Mouse (Mus musculus) T-helper 2 cell (primary cell): ENCODE data around the gene Slc4a4.

ENCODE experiments used
- in situ Hi-C: fragments of 300-600 bp; cut with MboI, MseI; formaldehyde crosslinking; loops from one replicate; pipeline ENCODE4 v1.15.1; 2025; ENCODE audit warnings: high pct_unique_total_duplicates

The Slc4a4 gene

DNA sequence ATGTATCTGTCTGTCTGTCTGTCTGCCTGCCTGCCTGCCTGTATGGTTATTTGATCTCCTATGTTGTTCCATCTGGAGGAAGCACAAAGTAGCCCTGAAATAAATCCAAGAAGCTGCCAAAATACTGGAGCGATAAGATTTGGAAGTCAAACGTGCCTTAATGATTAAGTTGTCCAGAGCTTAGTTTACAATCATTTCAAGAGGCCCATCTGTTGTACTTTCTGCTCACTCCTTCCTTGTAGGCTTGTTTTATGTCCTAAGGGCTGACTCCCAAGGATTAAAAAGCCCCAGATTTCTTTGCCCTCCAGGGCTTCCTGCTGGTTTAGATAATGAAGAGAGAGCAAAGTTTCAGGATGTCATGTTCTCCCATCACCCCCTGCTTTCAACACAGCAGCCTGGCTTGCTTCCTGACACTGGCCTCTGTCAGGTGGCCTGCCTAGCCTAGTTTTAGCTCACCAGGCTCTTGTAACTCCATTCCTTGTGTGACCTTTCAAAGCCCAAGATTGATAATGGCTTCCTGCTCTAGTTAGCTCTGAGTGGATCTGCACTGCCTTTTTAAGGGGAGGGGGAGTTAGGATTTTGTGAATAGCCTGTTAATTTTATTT is 262.9 kb downstream of the Slc4a4 start:
- in situ Hi-C loops = no loop called here

DNA sequence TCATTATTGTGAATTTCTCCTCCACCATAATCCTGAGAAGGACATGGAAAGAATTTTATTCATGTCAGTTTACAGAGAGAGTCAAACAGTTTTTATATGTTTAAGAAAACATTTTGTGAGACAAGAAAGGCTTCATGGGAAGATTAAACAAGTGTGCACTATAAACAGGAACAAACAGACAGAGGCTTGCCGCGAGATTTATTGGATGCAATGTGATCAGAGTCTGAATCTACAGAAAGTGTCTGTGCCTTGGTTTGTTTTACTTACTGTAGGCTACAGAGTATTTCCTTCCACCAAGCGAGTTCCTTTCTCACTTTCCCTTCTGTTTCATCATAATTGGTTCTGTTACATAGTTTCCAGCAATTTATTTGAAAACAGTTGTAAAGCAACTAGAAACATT is 264.5 kb downstream of the Slc4a4 start:
- in situ Hi-C loops = no loop called here

DNA sequence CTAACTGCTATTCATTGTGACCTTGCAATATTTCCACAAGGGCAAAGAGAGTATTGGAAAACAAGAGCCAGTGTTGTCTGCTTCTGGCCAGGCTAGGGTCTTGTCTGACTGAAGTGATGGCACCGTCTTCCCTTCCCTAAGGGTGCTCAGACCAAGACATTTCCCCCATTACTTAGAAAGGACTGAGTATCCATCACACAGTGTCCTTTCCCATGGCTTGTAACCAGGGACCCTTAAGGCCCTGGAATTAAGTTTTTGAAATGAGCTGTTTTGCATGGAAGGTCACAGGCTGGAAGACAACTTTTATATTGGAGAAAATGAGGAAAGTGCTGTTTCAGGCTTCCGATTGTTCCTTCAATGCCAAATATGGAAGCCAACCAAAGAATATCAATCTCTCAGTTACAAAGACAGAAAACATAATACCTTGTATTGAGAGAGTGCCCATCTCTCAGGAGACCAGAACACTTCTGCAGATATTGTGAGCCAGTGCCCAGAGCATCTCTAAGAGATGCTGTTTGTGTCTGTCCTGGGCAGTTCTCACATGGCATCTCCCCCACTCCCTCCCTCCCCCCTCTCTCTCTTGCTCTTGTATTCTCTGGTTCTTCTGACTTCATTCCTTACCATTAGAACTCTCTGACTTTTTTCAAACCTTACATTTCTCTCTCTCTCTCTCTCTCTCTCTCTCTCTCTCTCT is 284.6 kb downstream of the Slc4a4 start:
- in situ Hi-C loops = no loop called here

DNA sequence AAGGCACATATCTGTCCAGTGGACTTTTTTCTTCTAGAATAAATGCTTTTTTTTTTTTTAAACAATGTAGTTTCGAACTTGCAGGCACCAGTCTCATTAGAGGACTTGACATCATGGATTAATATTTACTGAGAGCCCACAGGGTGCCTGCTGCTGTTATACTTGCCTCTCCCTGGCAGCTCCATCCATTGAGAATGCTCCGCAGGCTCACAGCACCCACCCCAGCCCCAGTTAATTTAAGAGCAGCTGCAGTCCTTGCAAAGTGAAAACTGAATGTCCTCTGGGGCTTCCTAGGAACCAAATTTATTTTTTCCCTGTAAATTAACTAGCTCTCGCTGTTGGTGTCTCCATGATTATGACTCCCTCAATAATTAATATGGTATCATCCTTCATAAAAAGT is 303.4 kb downstream of the Slc4a4 start:
- in situ Hi-C loops = no loop called here

DNA sequence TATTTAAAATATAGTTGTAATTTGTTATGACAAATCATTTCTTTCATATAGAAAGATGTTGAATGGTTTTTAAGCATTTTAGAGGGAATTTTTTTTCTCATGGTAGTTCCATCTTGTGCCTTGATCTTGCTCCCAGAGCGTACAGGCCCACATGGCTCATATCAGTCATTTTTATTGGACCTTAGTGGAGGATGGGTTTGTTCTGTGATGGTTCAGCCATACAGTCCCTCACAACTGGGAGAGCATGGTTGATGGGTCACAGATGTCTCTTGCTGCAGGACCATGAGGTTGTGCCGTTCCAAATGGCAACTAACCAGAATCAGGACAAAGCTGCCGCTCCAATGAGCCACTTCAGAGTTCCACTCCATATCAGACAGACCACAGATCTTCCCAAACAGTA is 308.0 kb downstream of the Slc4a4 start:
- in situ Hi-C loops = no loop called here

DNA sequence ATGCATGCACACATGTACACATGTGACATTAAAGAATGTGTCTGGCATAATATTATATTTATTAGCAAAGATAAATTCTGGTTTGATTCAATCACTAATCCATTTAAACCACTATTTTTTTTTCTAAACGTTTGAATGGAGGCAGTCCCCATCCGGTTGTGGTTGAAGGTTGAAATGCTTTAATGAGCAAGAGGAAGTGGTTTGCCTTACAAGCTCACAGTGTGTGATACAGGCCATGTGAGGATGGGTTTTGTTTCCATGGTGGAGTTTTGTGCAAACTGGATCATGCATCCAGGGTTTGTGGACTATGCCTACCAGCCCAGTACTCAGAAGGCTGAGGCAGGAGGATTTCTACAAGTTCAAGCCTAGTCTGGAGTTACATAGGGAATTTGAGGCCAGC is 311.9 kb downstream of the Slc4a4 start:
- in situ Hi-C loops = no loop called here

DNA sequence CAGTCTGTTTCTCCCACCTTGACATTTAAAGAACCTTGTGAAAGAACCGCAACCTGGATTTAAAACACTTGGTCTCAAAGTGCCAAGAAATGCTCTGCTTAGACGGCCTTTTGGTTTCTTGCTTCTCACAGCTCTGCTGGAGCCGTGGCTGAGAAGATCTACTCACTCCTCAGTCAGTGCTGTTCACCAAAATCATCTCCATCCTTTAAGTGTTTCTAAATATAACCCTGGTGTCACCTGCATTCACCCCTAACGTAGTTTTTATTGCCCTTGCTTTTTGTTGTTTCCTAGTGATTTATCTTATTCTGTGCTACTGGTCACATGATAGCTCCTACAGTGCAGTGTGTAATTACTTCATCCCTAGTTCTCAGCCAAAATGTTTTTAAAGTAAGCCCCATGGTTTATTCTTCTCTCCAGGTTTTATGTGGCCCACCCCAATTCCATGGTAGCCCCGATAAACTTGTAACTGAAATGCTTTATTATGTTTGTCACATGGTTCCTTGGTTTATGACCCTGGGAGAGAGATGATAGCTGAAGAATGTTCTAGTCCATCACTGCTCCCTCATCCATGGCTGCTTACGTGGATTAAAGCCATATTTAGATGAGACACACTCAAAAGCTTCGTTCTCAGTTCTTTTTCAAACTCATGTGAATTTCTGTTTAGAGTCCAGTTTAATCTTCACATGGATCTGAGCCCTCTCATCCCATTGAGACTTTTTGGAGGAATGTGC is 323.5 kb downstream of the Slc4a4 start:
- in situ Hi-C loops = loop anchor here (10.0 kb wide), 1 partner anchor 1045 kb away; no protein-coding TSS in a partner anchor

DNA sequence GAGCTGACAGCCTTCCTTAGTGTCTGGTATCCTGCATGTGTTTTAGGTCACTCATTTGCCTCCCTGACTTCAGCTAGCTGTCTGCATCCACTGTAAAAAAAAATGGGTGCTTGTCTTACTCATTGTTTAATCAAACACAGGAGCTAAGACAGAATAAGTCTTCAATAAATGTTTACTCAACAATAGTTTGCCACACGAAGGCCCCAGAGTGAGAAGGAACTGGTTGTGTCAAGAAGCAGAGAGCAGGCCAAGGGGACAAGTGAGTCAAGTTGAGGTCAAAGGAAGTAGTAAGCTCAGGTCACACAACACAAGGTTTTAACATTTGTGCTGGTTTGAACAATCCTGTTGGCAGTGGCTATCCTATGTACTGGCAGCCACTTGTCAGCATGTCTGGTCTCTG is 324.4 kb downstream of the Slc4a4 start:
- in situ Hi-C loops = no loop called here

DNA sequence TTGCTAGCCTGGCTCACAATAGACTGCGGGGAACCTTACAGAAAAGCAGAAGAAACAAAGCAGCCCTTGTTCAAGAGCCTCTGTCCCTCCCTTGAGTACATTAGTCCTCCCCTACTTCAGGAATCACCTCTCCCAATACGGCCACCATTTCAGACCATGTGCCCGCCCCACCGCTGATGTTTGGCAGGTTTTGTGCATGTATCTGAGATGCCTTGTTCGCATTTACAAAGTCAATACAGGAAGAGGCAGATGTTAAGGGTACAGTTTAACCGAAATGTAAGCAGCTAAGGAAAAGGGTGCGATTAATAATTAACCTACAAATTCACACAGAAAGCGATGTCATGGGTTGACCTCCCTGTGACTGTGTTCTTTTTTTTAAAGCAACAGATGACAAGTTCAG is 331.6 kb downstream of the Slc4a4 start:
- in situ Hi-C loops = no loop called here

DNA sequence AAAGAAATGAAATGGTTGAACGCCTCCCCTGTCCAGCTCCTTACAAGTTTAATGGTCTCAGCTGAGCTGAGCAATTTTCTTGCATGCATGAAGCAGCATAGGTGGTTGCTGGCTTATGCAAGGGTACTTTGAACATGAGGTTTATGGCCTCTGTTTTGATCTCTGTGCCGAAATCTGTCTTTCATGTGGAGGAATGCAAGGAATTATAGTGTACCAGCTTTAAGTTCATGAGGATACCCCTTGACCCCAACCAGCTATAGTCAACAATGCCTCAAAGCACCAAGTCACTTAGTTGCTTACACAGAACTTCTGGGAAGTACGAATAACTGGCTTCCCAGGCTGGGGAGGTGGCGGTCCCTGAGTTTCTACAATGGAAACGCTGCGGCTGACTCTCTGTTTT is 332.1 kb downstream of the Slc4a4 start:
- in situ Hi-C loops = no loop called here

DNA sequence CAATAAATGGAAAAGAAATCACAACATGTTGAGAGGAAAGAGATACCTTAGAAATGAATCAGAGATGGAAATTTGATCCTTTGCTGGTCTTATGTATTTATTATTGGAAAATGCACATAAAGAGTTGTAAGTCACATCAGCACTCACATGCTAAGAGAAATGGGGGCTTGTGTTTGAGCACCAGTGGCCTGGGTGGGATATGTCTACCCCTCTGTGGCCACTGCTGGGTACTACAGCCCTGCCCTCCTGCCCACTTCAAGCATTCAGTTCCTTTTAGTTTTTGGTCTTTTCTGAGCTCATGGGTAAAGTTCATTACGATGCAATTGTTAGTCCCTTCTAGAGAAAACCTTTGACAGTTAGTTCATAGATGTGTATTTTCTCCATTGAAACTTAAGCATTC is 335.0 kb downstream of the Slc4a4 start:
- in situ Hi-C loops = no loop called here

DNA sequence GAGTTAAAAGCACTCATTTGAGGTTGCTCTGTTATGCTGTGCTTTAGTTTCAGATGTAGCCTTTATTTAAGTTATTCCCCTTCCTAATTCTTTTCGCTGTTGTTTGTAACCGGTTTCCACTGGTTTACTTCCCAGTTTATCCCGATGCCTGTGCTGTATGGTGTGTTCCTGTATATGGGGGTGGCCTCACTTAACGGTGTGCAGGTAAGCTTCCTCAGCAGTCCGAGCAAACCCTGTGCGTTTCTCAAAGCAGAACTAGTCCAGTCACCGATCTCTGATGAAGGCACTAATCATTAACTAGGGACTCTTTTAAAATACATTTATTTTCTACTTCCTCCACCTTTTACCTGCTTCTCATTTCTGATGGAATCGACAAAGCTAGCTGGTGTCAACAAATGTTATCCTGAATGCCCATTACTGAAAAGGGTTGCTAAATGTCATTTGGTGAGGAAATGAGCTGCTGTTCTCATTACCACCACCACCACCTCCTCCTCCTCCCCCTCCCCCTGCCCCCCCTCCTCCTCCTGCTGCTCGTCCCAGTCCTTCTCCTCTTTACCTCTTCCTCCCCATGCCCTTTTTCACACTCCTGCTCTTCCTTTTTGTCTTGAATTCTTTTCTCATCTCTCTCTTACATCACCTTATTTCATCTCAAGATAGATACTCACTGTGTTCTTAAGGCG is 336.6 kb downstream of the Slc4a4 start:
- in situ Hi-C loops = no loop called here

DNA sequence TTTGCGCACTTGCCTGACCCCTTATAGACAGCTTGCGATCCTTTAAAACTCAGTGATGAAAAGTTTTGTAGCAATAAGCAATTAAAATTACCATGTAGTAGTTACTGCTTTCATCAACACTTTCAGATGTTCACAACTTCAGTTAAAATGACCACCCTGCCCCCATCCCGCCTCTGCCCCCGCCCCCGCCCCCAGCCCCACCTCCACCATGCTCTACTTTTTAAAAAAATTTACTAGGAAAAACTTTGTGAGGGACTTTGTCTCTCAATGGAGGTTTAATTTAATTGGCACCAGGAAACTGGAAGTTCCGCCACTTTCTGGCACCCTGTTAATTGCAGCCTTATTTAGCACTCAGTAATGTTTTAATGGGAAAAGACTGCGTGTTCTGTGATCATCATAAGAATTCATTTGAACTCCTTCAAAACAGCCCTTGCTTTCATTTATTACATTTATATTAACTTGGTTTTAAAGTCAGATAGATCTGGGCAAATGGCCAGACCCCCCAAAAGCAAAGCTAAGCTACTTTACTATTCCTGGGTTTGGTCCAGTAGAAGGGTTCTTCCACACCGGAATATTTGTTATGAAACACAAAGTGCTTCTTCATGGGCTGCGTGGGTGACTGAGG is 337.2 kb downstream of the Slc4a4 start:
- in situ Hi-C loops = no loop called here

DNA sequence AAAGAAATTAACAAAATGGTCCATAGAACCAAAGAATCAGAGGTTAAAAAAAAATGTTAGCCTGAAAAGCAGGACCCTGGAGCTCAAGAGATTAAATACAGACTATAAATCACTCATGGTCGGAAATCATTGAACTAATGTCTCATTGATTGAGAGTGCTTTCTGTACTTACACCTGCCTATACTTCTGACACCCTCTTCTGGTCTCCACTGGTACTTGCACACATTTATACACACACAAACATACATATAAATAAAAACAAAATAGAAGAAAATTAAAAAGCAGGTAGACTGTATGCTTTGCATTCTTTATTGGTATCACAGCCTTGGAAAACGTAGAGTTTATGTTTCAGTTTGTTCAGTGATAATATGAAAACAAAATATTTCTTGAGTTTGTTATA is 341.3 kb downstream of the Slc4a4 start:
- in situ Hi-C loops = no loop called here

DNA sequence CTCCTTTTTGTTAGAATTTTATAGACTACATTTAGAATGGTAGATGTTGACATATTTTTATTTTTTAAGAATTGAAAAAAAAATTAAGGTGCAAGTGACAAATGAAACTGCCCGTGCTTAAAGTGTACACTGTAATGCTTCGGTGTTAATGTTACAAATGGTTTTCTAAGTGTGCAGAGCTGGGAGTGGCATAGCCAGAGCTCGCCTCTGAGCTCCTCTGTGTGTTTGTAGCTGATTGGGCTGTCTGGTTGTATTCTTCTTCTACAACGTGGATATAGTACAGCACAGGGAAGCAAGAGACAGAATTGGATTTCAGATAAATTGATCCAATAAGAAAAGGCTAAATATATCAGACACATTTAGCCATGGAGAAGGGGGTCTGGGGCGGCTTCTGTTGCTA is 343.0 kb downstream of the Slc4a4 start:
- in situ Hi-C loops = no loop called here

DNA sequence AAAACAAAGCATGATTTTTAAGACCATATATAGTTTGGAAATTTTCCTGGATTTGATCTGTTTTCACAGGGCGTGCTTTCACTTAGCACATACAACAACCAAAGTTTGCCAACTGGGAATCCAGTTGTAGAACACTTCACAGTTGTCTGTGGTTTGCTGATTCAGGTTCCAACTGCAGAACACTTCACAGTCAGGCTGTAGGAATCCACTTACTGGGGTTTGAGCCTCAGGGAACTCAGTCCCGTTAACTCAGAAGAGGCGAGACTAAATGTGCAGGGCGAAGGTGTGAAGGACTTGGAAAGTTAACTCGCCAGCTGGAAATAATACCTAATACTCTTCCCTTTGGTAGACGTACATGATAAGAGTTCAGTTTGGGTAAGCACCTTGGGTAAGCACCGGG is 345.7 kb downstream of the Slc4a4 start:
- in situ Hi-C loops = no loop called here

DNA sequence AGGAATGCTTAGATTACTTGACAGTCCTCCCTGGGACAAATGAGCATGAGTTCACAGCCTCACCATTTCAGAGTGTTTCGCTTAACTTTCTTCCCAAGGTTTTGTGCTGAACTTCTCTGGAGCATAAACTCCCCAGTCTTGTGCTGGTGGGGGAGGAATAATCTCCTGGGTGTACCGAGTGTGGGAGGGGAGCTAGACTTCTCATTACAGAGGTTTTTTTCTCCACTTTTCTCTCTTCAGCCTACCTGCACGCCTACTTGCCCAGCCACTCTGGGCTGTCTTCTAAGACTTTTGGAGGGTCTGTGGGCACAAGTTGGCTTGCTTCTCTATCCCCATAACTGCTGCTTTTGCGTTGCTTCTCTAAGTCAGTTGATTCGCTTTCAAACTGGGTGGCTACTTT is 365.2 kb downstream of the Slc4a4 start:
- in situ Hi-C loops = no loop called here

DNA sequence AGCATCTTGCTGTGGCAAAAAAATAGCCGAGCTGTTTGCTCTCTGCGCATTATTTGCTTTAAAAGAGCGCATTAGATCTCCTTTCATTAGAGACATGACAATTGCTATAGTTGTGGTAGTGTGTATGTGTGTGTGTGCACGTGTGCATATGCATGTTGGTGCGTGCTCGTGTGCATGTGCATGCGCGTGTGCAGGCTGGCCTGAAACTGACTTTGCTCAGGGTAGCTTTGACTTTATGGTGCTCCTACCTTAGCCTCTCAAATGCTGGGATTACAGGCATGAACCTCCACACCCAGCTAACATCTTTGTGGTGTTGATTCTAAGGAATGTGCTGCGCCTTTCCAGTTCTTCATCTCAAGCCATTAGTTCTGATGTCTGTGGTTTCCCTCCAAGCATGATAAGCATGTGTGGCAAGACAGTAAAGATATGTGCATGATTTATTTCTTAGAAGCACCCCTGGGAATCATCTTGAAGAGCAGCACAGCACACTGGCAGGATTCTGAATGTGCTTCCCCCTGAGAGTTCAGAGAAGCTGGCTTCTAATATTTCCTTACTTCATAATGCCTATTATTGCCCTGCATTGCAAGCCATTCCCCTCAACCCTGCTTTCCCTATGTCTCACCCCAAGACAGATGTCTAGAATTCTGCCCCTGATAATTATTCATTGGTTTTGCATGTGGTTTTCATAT is 373.3 kb downstream of the Slc4a4 start:
- in situ Hi-C loops = no loop called here

DNA sequence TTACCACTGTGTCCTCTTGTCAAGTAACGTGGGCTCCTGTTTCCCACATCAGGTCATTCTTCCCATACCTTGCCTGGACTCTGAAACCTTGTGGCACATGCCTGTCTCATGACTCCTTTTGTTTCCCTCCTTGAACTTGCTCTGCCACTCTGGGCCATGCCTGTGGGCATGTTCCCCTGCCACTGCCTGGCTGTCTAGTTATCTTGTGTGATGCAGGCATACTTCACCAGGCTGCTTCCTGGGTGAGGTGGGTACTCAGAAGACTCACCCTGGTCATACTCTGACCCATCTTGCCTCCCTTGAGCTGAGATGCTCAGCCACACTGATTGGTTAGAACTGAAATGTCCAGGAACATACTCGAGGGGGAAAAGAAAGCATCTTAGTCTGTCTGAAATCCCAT is 390.4 kb downstream of the Slc4a4 start:
- in situ Hi-C loops = no loop called here

DNA sequence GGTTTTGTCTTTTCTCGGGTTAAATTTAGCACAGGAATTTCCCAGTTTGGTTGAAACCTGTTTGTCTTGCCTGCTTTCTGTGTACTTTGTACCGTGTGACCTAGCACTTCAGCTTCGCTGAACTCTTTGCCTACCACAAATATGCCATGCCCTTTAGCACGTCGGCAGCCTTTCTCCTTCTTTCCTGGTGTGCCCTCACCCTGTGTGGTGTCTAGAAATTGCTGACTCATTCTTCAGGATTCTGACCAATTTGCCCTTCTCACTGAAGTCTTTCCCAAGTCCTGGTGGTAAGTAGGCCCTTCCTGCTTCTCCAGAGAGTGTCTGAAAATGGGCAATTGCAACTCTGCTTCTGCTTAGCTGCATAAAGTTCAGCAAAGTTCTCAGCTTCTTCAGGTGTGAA is 391.0 kb downstream of the Slc4a4 start:
- in situ Hi-C loops = no loop called here

DNA sequence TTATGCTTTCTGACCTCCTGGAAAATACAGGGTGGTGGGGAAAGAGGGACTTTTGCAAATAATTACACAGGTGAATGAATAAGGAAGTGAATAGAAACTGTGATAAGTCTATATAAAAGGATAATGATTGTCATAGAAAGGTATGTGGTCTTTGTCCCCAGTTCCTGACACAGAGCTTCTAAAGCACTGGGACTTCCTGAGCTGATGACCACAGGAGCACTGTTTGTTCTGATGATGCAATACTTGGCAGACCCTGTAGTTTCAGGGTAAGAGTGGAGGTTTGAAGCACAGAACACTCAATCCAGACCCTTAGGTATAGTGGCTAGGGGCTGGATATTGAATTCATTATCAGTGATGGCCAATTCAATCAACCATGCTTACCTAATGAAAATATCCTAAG is 391.7 kb downstream of the Slc4a4 start:
- in situ Hi-C loops = no loop called here
